Mouse (Mus musculus): ENCODE results near the gene Hist1h4f. TPM values are rescaled to one million over a fixed set of nuclear protein-coding genes. Genes with fewer than 3 reads are reported as not detected.
"Not testable (repeated sequence)": the region's sequence is repeated elsewhere in the genome, so short reads cannot be mapped to it uniquely, and the experiment has no call there.

Gene Hist1h4f
- polyA plus RNA-seq (2016; fragmentation: Nextera tagmentation; extraction: Ambion mirVana) = 1.1 and 1.6 TPM in 2 replicates

DNA sequence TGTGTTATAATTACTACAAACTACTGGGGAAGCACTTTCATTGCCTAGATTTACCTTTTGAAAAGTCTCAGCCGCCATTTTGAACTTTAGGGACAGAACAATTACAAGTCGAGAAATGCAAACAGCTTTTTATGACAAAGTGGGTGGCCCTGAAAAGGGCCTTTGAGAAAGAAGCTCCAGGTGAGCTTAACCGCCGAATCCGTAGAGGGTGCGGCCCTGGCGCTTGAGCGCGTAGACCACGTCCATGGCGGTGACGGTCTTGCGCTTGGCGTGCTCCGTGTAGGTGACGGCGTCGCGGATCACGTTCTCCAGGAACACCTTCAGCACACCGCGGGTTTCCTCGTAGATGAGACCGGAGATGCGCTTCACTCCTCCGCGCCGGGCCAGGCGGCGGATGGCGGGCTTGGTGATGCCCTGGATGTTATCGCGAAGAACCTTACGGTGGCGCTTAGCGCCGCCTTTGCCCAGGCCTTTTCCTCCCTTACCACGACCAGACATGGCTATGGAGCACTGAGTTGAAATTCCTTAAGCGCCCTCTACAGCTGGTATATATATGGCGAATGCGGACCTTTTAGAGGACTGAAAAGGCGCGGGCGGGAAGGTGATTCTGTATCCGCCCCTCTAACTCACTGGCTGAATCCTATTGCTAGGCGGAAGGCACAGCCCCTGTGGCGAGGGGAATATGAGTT lies at the start of gene Hist1h4f:
Gene Hist1h4f (minus strand): TSS at position 503 of the 689 bp plus-strand sequence.
- H3K4me2 ChIP-seq = peak within 1 kb of the TSS; percentile 71
- under 1% methylated on average over 47 of the region's 47 CpGs for WGBS (ENCODE audit: insufficient replicate concordance)
- ATAC-seq = peak; percentile 71
- H3K27me3 ChIP-seq (replicated peaks); H3K36me3 ChIP-seq; H3K9me3 ChIP-seq (replicated peaks): not testable (repeated sequence)
- peak within 1 kb of the TSS; percentile 78 for H3K9ac ChIP-seq
- H3K4me3 ChIP-seq = peak within 1 kb of the TSS; percentile 56
- peaks cover 67% of the 10 kb centered on the region for H3K4me1 ChIP-seq
- H3K27ac ChIP-seq = peak within 1 kb of the TSS; percentile 99

DNA sequence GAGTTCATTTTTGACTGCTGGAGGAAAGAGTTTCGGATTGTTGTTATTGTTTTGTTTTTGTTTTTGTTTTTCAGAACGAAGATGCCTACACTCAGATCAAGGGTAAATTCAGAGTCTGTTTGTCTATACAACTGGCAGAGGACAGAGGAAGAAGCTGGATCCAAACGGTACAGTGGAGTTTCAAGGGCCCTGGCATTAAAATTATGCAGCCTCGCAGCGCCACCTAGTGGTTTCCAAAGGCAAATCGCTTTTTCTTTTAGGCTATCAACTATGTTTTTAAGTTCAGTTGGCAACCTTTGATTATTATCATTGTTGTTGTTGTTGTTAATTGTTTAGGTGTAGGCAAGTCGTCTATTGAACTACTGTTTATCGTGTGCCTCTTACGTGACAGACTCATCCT lies 46.5 kb upstream of the Hist1h4f start:
- Histone ChIP-seq H3K9ac (peak overlapping the region; percentile 12; the same call in 1 of the 2 replicates), H3K36me3 (no peaks in the 10 kb centered on the region; the same call in 1 of the 2 replicates), H3K9me3 (replicated peaks) (no peaks in the 10 kb centered on the region), H3K4me1 (peaks cover 47% of the 10 kb centered on the region), H3K4me3 (no peak overlapping the region), H3K4me2 (peak overlapping the region; percentile 2; the same call in 1 of the 2 replicates), H3K27ac (peak overlapping the region; percentile 93), H3K27me3 (replicated peaks) (no peaks in the 10 kb centered on the region)
- WGBS (ENCODE audit: insufficient replicate concordance) = 6% methylated on average over 9 of the region's 9 CpGs
- no peak for ATAC-seq

DNA sequence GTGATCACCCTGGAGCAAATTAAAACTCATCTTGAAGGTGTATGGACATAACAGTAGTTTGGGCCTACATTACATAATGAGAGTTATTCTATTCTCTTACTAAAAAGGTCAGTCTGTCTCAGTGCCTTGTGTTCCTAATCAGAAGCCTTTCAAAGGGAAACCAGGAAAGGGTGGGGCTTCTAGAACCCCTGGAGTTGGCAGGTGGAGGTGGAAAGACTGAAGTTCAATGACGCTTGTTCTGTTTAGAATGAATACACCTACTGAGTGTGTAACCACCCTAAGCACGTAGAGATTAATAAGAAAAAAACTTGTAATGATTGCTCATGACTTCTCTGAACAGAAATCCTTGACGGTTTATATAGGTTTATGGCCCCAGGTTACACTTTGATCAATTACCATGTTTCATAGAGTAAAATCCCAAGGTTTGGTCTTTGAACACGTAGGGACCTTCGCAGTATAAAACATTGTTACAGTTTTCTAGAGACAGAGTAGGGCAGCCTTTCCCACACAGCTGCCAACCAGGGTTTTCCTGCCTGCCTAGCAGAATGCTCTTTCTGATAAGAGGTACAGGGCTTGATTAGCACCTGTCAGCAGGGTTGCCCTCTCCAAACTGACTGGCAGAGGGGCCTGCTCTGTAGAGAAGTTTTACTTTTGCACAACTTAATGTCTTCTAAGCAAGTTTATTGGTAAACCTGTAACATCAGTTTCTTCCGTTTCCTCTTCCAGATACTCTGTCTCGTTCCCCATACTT lies 44.3 kb upstream of the Hist1h4f start:
- Histone ChIP-seq H3K9ac (peak overlapping the region; percentile 66), H3K27me3 (replicated peaks) (no peaks in the 10 kb centered on the region), H3K9me3 (replicated peaks) (no peaks in the 10 kb centered on the region), H3K27ac (peak overlapping the region; percentile 93), H3K36me3 (no peaks in the 10 kb centered on the region), H3K4me1 (peaks cover 56% of the 10 kb centered on the region), H3K4me2 (peak overlapping the region; percentile 54), H3K4me3 (peak overlapping the region; percentile 9; the same call in 1 of the 2 replicates)
- peak; percentile 95 for ATAC-seq
- 48% methylated on average over 7 of the region's 7 CpGs for WGBS (ENCODE audit: insufficient replicate concordance)

DNA sequence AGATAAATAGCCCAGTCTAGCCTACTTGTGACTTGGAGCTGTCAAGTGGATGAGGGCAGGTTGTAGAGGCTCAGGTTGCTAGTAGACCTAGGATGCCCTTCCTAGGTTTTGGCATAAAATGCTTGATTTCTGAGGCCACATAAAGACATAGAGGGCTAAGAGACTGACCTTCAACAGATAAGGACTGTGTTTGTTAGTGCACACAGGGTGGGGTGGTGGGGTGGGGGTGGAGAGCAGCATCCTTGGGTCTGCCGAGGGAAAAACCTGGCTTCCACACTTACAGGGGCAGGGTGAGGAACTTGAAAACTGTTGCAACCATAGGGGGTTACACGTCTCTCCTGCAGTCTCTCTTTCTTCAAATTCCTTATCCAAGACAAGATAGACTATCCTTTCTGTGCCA lies 43.7 kb upstream of the Hist1h4f start:
- H3K27ac ChIP-seq = peak overlapping the region; percentile 93
- H3K9ac ChIP-seq = peak overlapping the region; percentile 66
- no peaks in the 10 kb centered on the region for H3K9me3 ChIP-seq (replicated peaks)
- H3K4me2 ChIP-seq = peak overlapping the region; percentile 54
- WGBS (ENCODE audit: insufficient replicate concordance) = 45% methylated on average over 2 of the region's 2 CpGs
- peak; percentile 48 for ATAC-seq
- no peaks in the 10 kb centered on the region for H3K27me3 ChIP-seq (replicated peaks)
- H3K4me3 ChIP-seq = peak overlapping the region; percentile 9; the same call in 1 of the 2 replicates
- peaks cover 56% of the 10 kb centered on the region for H3K4me1 ChIP-seq
- H3K36me3 ChIP-seq = no peaks in the 10 kb centered on the region

DNA sequence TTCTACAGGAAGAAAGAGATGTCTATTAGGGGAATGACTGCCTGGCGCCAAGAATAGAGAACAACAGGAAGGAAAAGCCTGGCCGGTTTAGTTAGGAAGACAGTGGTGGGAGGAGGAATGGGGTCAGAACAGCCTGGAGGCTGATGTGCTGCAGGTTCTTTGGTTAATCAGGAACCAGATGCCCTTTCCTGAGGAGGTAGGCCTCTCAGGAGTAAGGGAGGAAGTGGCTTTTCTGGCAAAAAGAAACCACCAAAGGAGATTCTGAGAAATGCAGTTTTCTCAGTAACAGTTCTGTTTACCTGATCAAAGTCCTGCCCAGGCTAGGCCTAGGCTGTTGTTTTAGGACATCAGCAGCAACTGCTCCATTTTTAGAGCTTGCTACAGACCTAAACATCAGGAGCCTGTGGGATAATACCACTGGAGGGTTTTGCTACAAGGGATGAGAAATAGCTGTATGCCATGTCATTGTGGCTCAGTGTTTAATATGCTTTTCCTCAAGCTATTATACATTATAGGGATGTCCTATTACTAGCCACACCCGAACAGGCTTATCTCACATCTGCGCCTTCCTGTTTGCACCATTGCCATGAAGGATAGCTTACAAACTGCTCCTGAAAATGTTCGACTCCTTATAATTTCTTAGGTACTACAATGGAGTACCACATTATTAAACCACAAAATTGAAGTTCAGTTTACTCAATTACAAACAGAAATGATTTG lies 41.8 kb upstream of the Hist1h4f start:
- Histone ChIP-seq H3K9me3 (replicated peaks) (no peaks in the 10 kb centered on the region), H3K27me3 (replicated peaks) (no peaks in the 10 kb centered on the region), H3K4me3 (no peak overlapping the region), H3K9ac (peak overlapping the region; percentile 53), H3K4me1 (peaks cover 56% of the 10 kb centered on the region), H3K4me2 (peak overlapping the region; percentile 14), H3K27ac (peak overlapping the region; percentile 78), H3K36me3 (no peaks in the 10 kb centered on the region)
- ATAC-seq = no peak
- 31% methylated on average over 5 of the region's 5 CpGs for WGBS (ENCODE audit: insufficient replicate concordance)

DNA sequence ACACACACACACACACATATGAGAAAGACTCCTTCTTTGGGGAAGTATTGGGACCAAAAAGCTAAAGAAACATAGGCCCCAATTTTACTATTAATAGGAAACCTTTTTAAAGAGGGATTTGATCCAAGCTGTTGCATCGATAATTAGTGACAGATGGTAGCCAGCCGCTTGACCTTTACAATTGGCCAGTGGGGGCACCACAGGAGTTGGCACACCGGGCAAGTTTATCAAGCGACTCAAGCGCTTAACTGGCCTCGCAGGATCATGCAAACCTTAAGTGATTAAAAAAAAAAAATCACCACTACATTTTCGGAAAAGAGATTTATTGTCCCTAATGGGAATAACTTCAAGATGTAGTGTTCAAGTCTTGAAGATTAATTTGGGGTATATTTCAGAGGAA lies 41.2 kb upstream of the Hist1h4f start:
- peaks cover 53% of the 10 kb centered on the region for H3K4me1 ChIP-seq
- no peaks in the 10 kb centered on the region for H3K27me3 ChIP-seq (replicated peaks)
- H3K4me3 ChIP-seq = no peak overlapping the region
- WGBS (ENCODE audit: insufficient replicate concordance) = 78% methylated on average over 7 of the region's 7 CpGs
- peak overlapping the region; percentile 53 for H3K9ac ChIP-seq
- H3K36me3 ChIP-seq = no peaks in the 10 kb centered on the region
- H3K4me2 ChIP-seq = peak overlapping the region; percentile 14; the same call in 1 of the 2 replicates
- no peak for ATAC-seq
- H3K9me3 ChIP-seq (replicated peaks) = no peaks in the 10 kb centered on the region
- peak overlapping the region; percentile 78 for H3K27ac ChIP-seq

DNA sequence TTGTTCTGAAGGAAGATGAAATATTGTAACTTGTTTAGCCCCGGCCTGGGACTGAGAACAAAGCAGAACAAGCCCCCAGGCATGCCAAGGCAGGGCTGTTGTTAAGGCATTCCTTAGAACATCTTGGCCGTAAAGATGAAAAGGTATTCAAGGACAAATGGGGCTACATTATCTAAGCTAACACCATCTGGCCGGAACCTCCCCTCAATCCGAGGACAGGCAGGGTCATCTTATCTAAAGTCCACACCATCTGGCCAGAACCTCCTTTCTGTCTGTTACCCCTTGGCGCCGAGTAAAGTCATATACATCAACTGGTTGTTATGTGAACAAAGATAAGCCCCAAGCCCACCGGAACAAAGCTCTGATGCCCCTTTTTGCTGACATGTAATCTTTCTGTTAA lies 40.4 kb upstream of the Hist1h4f start:
- not testable (repeated sequence) for H3K4me3 ChIP-seq; H3K27me3 ChIP-seq (replicated peaks); ATAC-seq; H3K27ac ChIP-seq; H3K9me3 ChIP-seq (replicated peaks); H3K9ac ChIP-seq; H3K4me2 ChIP-seq; H3K36me3 ChIP-seq
- 59% methylated on average over 7 of the region's 7 CpGs for WGBS (ENCODE audit: insufficient replicate concordance)
- H3K4me1 ChIP-seq = peaks cover 50% of the 10 kb centered on the region

DNA sequence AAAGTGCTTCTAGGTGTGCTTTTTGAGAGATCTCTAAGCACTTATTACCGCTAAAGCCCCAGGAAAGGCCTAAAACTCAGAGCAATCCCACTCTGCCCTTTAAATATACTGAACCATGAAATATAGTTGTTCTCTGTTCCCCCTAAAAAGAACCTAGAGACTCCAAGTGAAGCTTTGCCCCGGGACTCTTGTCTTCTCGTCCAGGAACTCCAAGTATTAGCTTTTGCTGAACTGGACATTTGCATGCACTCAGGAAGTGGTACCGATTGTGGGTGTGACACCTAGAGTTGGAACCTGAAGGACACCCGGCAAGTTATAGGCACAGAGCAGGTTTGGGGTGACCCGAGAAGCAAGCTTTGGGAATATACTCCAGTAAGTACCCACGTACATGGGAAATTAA lies 39.8 kb upstream of the Hist1h4f start:
- H3K27ac ChIP-seq = no peak overlapping the region
- no peaks in the 10 kb centered on the region for H3K9me3 ChIP-seq (replicated peaks)
- H3K4me2 ChIP-seq = no peak overlapping the region
- 83% methylated on average over 7 of the region's 7 CpGs for WGBS (ENCODE audit: insufficient replicate concordance)
- no peaks in the 10 kb centered on the region for H3K36me3 ChIP-seq
- H3K4me1 ChIP-seq = peaks cover 48% of the 10 kb centered on the region
- no peak overlapping the region for H3K4me3 ChIP-seq
- H3K9ac ChIP-seq = no peak overlapping the region
- no peaks in the 10 kb centered on the region for H3K27me3 ChIP-seq (replicated peaks)
- no peak for ATAC-seq

DNA sequence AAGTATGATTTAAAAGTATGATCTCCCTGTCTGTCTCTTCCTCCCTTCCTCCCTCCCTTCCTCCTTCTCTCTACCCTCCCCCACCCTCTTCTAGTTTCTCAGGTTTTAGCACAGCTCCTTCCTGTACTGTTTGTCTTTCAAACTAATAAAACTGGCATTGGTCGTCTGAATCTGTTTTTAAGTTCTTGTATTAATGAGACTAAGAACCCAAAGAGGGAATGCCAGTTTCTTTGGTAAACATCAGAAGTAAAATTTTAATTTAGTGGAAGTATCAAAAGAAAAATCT lies 35.4 kb upstream of the Hist1h4f start:
- 5% methylated on average over 1 of the region's 1 CpGs for WGBS (ENCODE audit: insufficient replicate concordance)
- H3K9me3 ChIP-seq (replicated peaks) = no peaks in the 10 kb centered on the region
- peak overlapping the region; percentile 78 for H3K4me2 ChIP-seq
- H3K27me3 ChIP-seq (replicated peaks) = no peaks in the 10 kb centered on the region
- H3K4me3 ChIP-seq = peak overlapping the region; percentile 42
- H3K36me3 ChIP-seq = no peaks in the 10 kb centered on the region
- ATAC-seq = no peak
- H3K4me1 ChIP-seq = peaks cover 34% of the 10 kb centered on the region
- H3K27ac ChIP-seq = peak overlapping the region; percentile 100
- peak overlapping the region; percentile 77 for H3K9ac ChIP-seq

DNA sequence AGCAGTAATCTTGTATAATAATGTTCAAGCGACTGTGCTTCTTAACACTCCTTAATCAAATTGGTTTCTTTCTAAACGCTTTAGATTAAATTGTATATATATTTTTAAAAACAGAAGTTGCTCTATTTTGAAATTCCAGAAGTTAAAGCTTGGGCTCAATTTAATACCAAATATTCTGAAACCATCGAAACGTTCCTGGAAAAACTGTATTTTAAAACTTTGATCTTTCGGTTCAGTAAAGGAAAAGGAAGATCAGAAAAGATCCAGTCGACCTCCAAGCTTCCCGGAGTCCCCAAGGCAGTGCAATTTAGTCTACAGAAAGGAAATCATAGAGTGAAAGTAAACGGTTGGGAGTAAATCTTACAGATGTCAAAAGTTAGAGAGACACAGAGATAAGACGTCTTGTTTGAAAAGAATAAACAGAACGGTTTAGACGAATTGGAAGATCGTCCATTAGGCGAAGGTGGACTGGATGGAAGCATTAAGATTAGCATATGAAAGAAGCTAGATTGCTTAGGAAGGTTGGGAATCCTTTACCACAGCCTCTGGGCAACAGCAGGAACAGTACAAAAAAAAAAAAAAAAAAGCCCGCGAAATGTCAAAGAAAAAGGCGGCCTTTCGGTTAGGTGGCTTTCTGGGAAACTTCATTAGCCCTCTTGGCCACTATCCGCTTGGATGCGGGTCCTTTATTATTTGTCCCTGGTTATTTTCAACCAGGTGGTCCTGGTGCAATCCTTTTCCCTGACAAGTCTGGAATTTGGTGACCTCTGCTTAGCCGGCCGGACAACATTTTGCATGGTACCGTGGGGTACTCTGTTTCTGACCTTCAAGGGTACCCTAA lies 34.9 kb upstream of the Hist1h4f start:
- H3K9me3 ChIP-seq (replicated peaks) = no peaks in the 10 kb centered on the region
- ATAC-seq = no peak
- H3K27me3 ChIP-seq (replicated peaks) = no peaks in the 10 kb centered on the region
- no peaks in the 10 kb centered on the region for H3K36me3 ChIP-seq
- H3K4me2 ChIP-seq = peak overlapping the region; percentile 78
- H3K9ac ChIP-seq = peak overlapping the region; percentile 77
- H3K4me3 ChIP-seq = peak overlapping the region; percentile 42
- 4% methylated on average over 22 of the region's 22 CpGs for WGBS (ENCODE audit: insufficient replicate concordance)
- H3K4me1 ChIP-seq = peaks cover 37% of the 10 kb centered on the region
- peak overlapping the region; percentile 100 for H3K27ac ChIP-seq

DNA sequence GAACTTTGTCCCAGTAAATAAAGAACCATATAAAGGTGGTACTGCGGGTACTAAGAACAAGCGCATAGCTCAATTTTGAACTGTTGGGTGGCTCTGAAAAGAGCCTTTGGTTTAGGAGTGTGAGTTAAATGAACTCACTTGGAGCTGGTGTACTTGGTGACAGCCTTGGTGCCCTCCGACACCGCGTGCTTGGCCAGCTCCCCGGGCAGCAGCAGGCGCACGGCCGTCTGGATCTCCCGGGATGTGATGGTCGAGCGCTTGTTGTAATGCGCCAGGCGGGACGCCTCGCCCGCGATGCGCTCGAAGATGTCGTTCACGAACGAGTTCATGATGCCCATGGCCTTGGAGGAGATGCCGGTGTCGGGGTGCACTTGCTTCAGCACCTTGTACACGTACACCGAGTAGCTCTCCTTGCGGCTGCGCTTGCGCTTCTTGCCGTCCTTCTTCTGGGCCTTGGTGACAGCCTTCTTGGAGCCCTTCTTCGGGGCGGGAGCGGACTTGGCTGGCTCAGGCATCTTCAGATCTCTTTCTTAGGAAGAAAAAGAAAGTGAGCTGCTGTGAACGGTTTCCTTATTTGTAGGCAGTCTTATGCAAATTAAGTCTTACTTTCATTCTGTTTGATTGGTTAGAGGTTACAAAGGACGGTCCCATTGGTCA lies 34.1 kb upstream of the Hist1h4f start:
- Histone ChIP-seq H3K4me2 (peak overlapping the region; percentile 78), H3K4me1 (peaks cover 45% of the 10 kb centered on the region), H3K27ac (peak overlapping the region; percentile 100), H3K9ac (peak overlapping the region; percentile 86), H3K4me3 (peak overlapping the region; percentile 61)
- 0% methylated on average over 34 of the region's 36 CpGs for WGBS (ENCODE audit: insufficient replicate concordance)
- not testable (repeated sequence) for H3K27me3 ChIP-seq (replicated peaks); H3K36me3 ChIP-seq; H3K9me3 ChIP-seq (replicated peaks)
- peak; percentile 78 for ATAC-seq

Measured in liver, embryonic 12.5 days (tissue).